Mouse (Mus musculus) gastrocnemius, postnatal 4 days (tissue): Measurements from ENCODE around the gene Tmsb15a. TPM values are rescaled to one million over a fixed set of nuclear protein-coding genes. Genes with fewer than 3 reads are reported as not detected.
"Not testable (repeated sequence)": the region's sequence is repeated elsewhere in the genome, so short reads cannot be mapped to it uniquely, and the experiment has no call there.

Experiments
- DNase-seq, 2 experiments: peaks; one replicate each; pipeline ENCODE4 v3.0.0; 2021 to 2022; ENCODE audit warnings: low spot score in 2 of 2, mixed read lengths in 2 of 2
- long read RNA-seq, 2 experiments: library from polyadenylated mRNA; stranded (forward); transcript quantifications; one replicate each; pipeline ENCODE4 v2.0.0; 2021
- microRNA-seq: library from miRNA; unstranded; fragments of <30 nt; microRNA quantifications from one replicate; pipeline ENCODE4 v1.2.0, GENCODE M21; 2021
- total RNA-seq, 2 experiments: library from RNA; stranded (reverse); gene quantifications; 2 replicates each; pipeline ENCODE4 v1.2.3; 2021

The Tmsb15a gene
- total RNA-seq, result not detected
- long read RNA-seq, experiment 1, result 0 reads
- long read RNA-seq, experiment 2, result 0 reads

DNA sequence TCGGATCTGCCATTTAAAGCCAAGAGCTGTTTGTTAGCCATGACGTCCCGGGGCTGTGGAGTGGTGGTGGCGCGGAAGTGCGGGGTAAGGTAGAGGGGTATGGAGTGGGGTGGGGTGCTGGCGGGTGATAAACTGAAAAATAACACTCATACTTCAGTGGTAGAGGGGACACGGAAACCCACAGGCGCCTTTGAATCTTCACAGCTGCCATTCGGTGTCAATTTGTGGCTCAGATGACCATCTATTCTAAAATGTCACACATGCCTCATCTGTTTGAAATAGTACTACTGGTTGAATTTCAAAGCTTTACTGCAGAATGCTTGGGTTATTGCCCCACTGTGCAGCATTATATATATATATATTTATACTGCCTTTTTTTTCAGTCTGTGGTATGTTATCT, at the start of gene Tmsb15a:
Tmsb15a (minus strand) TSS at position 101 of the 400 bp plus-strand sequence.
- DNase-seq, result no peak

DNA sequence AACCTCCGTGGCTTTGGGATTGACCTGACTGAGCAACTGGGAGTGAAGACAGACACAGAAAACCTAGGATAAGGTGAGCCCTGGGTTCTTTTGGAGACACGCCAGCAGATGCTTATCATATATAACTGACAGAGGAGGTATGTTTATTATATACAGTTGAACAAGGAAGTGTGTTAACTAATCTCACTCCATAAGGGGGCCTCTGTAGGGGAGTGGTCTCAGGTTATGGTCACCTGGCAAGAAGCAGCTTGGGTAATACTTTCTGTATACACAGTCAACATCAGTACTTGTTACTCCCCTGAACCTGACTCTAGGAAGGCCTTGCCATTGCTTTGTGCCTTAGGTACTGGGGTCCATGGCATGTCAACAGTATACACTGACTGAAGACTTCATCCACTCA, 43.5 kb upstream of the Tmsb15a start:
- no peak for DNase-seq

DNA sequence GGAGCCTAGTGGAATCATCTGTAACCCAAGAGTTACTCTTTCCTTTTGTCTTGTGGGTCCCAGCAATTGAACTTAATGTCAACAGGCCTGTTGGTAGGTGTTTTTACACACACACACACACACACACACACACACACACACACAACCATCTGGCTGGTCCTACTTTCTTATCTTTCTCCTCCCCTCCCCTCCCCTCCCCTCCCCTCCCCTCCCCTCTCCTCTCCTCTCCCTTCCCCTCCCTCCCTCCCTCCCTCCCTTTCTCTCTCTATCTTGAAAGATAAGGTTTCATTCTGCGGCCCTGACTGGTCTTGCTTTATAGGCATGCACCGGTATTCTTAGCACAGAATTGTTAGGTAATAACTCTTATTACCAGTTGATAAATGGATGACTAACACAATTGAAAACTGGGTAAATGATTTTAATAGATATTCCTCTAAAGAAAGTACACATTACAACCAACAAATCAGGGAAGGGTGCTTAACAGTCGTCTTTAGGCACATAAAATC, 43.0 kb upstream of the Tmsb15a start:
- DNase-seq, result no peak

GRCm38 (mm10) chrX:135761707-135762106, 36.6 kb upstream of the Tmsb15a start:
- DNase-seq, result peak in 1 of 2 experiments; percentile 37

GRCm38 (mm10) chrX:135752832-135753231, 27.8 kb upstream of the Tmsb15a start:
- peak; percentile 37 to 52 for DNase-seq

DNA sequence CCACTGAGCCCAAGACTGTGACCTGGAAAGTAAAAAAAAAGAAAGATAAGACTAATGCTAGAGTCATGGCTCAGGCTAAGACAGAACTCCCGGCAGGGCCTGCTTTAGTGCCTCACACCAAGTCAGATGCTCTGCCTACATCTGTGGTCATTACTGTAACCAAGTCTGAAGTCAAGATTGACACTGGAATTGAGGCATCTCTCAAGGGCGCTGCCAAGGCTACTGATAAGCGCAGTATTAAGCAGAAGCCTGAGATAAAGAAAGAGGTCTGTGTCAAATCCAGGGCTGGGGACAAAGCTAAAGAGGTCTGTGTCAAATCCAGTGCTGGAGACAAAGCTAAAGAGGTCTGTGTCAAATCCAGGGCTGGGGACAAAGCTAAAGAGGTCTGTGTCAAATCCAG, 20.3 kb upstream of the Tmsb15a start:
- DNase-seq, result not testable (repeated sequence)

- DNase-seq, result no peak
Measured at GRCm38 (mm10) chrX:135743056-135743355, 17.9 kb upstream of the Tmsb15a start.

DNA sequence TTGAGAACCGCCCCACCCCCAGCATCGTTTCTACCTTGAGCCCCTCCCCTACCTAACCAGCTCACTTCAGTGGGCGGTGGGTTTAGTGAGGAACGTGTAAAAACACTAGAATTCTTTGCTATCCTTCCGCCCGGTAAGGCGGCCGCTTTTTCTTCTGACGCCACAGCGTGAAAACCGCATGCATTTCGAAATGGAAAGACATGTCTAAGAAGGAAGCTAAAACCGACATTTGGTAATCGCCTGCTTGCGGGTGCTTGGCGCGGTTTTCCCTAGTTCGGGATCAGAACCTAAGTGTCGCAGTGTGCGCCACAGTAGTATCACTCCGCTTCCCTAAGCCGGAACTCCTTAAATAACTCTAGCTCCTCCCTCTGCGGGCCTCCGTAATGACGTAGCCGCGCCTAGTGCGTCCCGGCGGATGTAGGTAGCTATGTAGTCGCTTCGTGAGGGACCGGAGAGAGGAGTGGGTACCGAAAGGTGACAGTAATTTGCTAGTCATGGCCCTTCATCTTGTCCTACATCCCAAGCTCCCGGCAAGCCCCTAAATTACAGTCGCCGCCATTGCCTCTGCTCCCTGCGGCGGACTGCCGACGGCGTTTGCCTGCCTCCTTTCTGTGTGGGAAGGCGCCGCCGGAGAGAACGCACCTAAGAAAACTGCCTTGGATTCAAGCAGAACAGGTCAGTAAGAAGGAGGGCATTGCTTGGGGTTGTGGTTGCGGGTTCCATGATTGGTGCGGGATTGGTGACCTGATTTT, 17.4 kb upstream of the Tmsb15a start, which contains the start of the genes Armcx5 and Gprasp1:
Armcx5 (plus strand) TSS at position 430 of the 752 bp plus-strand sequence.
Gprasp1 (plus strand) TSS at position 430 of the 752 bp plus-strand sequence.
- DNase-seq, result peak; percentile 48 to 84

DNA sequence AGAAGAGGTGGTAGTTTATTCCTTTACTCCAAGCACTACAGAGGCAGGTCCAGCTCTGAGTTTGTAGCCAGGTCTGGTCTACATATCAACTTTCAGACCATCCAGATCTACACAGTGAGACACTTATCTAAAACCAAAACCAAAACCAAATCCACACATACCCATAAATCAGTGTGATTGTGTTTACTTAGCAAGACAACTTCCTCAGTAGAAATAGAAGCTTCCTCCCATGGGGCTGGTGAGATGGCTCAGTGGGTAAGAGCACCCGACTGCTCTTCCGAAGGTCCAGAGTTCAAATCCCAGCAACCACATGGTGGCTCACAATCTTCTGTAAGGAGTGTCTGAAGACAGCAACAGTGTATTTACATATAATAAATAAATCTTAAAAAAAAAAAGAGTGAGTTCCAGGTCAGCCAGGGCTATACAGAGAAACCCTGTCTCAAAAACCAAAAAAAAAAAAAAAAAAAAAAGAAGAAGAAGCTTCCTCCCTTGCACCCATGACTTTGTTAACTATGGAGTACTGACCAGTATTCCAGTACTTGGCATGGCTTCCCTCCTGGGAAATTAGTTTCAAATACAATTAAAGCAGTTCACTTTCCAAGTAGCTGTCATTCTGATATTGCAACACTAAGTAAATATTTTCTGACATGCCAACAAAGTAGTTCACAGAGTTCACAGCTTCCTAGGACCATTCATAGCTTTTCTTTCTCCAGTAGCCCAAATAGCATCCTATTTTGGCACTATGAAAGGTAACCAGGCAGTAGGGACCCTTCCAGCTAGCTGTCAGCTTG, 13.9 kb upstream of the Tmsb15a start:
- no peak for DNase-seq

GRCm38 (mm10) chrX:135712845-135713244, 12.2 kb downstream of the Tmsb15a start:
- DNase-seq, result no peak

GRCm38 (mm10) chrX:135704349-135704748, 20.7 kb downstream of the Tmsb15a start:
- no peak for DNase-seq

DNA sequence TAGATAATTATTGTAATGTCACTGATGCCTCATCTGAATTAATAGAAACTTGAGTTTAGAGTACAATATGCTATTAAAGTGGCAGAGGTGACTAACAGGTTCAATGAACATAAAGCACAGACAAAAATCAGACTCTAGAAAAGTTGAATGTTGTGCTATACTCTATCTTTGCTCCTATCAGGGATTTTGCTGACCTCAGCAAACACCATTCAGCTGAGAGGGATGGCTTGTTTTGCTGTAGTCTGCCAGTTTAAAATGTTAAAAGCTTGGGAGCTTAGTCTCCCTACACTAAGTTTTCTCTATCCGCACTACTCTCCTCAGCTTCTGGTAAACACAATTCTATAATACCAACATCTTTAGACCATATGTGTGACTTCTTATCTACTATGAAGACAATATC, 21.9 kb downstream of the Tmsb15a start:
- no peak for DNase-seq

GRCm38 (mm10) chrX:135693633-135694032, 31.4 kb downstream of the Tmsb15a start, which contains the start of gene Tcp11x2:
Tcp11x2 (minus strand) TSS chrX:135693790.
- no peak for DNase-seq

DNA sequence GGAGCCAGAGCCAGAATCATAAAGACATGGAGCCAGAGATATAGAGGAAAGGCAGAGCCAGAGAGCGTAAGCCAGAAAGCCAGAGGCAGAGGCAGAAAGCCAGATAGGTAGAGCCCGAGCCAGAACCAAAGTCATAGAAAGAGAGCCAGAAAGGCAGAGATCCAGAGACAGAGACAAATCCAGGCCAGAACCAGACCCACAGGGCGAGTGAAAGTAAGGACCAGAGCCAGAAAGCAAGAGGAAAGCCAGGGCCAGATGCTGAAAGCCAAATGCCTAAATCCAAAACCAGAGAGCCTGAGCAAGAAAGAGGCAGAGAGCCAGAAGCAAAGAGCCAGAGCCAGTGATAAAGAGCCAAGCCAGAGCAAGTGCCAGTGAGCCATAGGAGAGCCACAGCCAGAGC, 37.3 kb downstream of the Tmsb15a start:
- DNase-seq, result no peak

- DNase-seq, result no peak
Measured at GRCm38 (mm10) chrX:135681858-135682257, 43.2 kb downstream of the Tmsb15a start.

Small RNA genes lying within 50 kb of the gene (microRNA-seq; reads per million reads assigned to microRNA genes)
- gene Mir7646, result not detected

Other genes with a start within 250 kb of the Tmsb15a start
- not detected for gene AV320801, start 230.7 kb downstream of the Tmsb15a start, total RNA-seq
- gene Nxf7, start 126.5 kb downstream of the Tmsb15a start, total RNA-seq, result under 1 TPM in 1 of 2 experiments, not detected in 1; 0.67 TPM
- gene Prame, start 97.6 kb downstream of the Tmsb15a start, total RNA-seq, result not detected
- not detected for gene Tcp11x2, start 31.5 kb downstream of the Tmsb15a start, total RNA-seq
- 1 to 10 TPM; 9.1 to 9.7 TPM for gene Armcx5, start 17.5 kb upstream of the Tmsb15a start, total RNA-seq
- 10 to 100 TPM; 58.5 to 68.3 TPM for gene Gprasp1, start 17.5 kb upstream of the Tmsb15a start, total RNA-seq
- 10 to 100 TPM; 33.0 to 40.2 TPM for gene Bhlhb9, start 72.3 kb upstream of the Tmsb15a start, total RNA-seq
- gene Gprasp2, start 113.8 kb upstream of the Tmsb15a start, total RNA-seq, result 10 to 100 TPM; 16.4 to 21.1 TPM